Mouse (Mus musculus) erythroblast, embryonic 14.5 days (primary cell): ENCODE results near the gene Macf1.

Experiments
- GATA1 ChIP-seq: IDR thresholded peaks from 2 replicates; pipeline ENCODE4 v1.6.1; 2012; ENCODE audit warnings: low read length, inconsistent platforms, mixed read lengths
- TAL1 ChIP-seq: IDR thresholded peaks from 3 replicates; pipeline ENCODE4 v1.6.1; 2012; ENCODE audit warnings: low read length, inconsistent platforms, mixed read lengths

GRCm38 (mm10) chr4:123652130-123652529 is 32.0 kb downstream of the Macf1 start:
- no peak for TF ChIP-seq TAL1
- TF ChIP-seq GATA1 = no peak
